Mouse (Mus musculus): ENCODE data around the gene Edem3.
A peak's percentile ranks its signal among the peaks of the same experiment; 100 is the strongest.
"Not testable (repeated sequence)": the region's sequence is repeated elsewhere in the genome, so short reads cannot be mapped to it uniquely, and the experiment has no call there.

Edem3 gene

DNA sequence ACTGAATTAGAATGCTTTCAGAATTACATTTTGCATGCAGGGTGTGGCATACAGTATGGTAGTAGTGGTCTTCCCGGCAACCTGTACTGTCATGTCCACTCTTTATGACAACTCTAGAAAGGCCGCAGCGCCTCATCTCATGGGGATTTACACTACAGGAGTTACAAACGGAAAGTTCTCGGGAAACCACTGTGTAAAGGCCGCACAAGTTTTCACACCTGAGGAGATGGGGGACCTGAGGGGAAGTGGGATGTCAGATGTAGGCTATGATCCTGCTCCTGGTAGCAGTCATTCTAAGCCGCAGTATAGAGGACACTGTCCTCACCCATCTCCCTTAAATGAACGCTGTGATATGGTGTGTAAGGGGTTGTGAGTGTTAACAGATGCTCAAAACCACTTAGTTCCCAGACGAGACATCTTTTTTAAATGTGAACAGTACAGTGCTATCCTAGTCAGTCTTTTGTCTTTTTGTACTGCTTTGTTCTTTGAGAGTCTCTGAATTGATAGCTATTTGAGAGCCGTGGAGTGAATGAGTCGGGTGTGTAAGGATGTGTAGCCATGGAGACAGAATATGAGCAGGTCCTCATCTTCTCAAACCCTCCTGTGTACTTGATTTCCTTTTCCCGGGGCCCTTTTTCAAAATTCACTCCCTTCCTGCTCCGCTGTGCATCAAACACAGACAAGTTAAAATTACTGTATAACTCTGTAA lies 57.0 kb downstream of the Edem3 start:
- DNase-seq: no peak

- DNase-seq: no peak
These were observed 60.9 kb downstream of the Edem3 start for GRCm38 (mm10) chr1:151816051-151816450.

GRCm38 (mm10) chr1:151819190-151819589 lies 64.0 kb downstream of the Edem3 start:
- DNase-seq: no peak

DNA sequence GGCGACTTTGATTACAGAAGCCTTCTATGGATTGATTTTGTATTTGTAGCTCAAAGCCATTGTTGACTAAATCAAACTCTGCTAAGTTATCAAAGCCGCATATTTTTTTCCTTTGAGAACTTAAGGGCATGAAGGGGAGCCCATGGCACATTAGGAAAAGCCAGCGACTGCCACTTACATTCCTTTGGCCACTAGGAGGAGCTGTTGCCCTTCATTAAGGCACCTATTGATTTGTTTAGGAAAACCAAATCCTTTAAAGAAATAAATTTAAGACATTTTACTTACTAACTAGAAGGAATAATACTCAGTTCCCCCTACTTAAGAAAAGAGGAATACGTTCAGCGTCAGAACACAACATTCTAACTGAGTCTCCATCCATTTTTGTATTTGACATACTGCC lies 65.3 kb downstream of the Edem3 start:
- DNase-seq: peak; percentile 65

DNA sequence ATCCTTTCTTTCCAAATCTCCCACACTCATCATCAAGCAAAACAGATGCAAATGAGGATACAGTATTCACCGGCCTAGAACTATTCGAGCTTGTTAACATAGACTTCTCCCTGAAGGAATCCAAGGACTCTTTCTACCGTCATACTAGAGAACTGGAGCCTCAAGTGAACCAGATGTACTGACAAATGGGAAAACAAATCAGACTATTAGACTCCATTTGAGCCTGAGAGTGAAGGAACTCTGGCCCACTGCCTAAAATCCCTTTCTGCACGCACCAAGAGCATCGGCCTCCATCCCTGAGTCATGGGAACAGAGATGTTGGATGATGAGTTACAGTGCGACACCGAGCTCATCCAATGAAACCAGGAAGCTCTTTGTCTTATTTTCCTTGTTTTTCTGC lies 69.9 kb downstream of the Edem3 start:
- DNase-seq: peak; percentile 17

- DNase-seq: no peak
These were observed 76.6 kb downstream of the Edem3 start for GRCm38 (mm10) chr1:151831791-151832190.

GRCm38 (mm10) chr1:151835261-151835660 lies 80.1 kb downstream of the Edem3 start:
- no peak for DNase-seq

- DNase-seq: not testable (repeated sequence)
These were observed 85.2 kb downstream of the Edem3 start for GRCm38 (mm10) chr1:151840345-151840744.

DNA sequence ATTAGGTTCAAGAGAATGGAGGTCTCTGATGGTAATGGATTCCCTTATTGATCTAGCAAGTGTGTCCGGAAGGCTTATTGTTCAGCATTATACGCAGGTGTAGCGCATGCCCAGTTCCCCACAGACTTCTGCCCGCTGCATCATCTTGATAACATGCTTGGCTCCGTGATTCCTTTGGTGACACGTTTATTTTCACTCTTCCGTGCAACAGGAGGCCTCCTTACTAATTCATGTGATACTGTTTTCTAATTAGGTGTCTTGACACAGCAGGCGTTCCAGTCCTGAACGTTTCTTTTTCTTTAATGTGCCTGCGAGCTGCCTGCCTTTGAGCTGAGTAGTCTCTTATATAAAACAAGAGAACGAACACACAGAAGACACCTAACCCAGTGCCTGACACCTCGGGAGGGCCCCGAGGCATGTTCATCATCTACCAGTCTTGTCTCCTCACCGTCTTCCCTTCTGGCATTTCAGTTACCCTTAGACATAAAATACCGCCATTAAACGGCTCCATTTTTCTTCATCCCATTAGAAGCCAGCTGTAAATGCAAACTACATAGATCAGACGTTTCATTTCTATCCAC lies 90.2 kb downstream of the Edem3 start:
- DNase-seq: no peak

DNA sequence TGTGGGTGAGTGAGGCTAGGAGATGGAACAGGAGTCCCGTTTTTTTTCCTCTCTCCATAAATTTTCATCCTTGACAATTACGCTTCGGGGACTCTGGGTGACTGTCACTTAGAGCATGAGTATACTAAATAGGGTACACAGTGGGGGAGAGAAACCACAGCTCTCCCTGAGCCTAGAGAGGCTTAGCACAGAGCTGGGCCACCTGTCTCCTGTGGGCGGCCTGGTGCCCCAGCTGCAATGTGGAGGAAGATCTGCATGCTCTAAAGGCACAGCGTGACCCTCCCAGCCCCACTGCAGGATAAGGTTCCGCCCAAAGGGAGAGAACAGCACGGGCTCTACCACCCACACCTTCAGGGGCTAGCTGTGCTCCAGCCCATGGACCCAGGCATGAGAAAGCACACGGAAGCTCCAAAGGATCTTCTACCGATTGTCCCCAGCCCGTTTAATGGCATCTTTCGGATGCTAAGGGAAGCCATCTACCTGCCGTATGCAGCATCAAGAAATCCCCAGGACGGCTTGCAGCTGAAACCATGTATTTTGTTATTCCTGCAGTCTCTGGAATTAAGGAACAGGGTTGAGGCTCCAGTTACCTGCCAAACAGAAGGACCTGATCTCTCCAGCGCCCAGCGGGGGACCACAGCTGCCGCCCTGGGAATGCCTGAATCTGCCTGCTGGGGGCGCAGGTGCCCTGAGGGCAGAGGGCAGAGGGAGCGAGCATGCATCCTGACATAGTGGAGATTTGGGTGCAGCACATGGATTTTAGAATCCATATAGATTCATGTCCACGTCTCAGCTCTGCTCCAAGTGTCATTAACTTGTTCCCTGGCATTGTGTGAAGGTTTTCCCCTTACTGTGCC lies 91.0 kb downstream of the Edem3 start:
- peak; percentile 10 for DNase-seq

DNA sequence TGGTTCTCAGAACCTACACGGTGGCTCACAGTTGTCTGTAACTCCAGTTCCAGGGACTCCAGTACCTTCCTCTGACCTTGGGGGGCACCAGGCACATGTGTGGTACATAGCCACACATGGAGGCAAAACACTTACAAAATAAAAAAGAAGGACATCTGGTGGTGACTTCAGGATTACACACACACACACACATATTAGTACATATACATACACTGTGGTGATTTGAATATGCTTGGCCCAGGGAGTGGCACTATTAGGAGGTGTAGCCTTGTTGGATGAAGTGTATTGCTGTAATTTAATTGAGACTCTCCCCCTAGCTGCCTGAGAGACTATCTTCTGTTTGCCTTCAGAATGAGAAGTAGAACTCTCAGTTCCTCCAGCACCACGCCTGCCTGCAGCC lies 93.1 kb downstream of the Edem3 start:
- DNase-seq: no peak

GRCm38 (mm10) chr1:151849993-151850608 lies 94.9 kb downstream of the Edem3 start:
- DNase-seq: no peak

- no peak for DNase-seq
These were observed 96.1 kb downstream of the Edem3 start for GRCm38 (mm10) chr1:151851051-151851848.

GRCm38 (mm10) chr1:151851976-151852375 lies 96.8 kb downstream of the Edem3 start:
- DNase-seq: no peak

DNA sequence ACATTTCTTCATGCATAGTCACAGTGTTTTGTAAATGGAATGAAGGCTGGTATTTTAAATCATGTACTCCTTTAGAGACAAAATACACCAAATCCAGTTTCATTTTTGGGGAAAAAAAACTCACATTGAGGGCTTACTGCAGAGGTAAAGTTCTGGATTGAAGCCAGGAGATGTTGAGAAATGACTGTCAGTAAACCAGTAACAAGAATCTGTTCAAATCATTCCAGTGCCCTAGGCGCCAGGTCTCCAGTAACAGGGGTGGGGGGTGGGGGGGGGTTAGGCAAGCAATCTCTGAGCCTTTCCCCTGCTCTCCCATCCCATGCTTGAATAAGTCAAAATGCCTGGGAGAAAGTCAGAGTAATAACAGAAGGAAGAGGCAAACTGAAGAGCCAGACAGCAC lies 100.4 kb downstream of the Edem3 start:
- no peak for DNase-seq

DNA sequence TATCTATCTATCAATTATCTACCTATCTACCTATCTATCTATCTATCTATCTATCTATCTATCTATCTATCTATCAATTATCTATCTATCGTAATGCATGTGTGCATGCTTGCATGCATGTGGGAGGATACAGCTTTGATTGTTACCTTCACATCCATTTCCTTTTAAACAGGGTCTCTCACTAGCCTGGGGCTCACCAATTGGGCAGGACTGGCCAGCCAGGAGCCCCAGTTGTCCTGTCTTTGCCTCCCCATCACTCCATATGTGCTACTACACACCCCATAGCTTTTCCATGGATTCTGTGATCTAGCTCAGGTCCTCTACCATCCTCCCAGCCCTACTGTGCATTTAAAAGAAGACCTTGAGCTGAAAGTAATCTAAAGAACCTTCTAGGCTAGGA lies 103.3 kb downstream of the Edem3 start:
- no peak for DNase-seq

GRCm38 (mm10) chr1:151861334-151861995 lies 106.3 kb downstream of the Edem3 start:
- DNase-seq: no peak

DNA sequence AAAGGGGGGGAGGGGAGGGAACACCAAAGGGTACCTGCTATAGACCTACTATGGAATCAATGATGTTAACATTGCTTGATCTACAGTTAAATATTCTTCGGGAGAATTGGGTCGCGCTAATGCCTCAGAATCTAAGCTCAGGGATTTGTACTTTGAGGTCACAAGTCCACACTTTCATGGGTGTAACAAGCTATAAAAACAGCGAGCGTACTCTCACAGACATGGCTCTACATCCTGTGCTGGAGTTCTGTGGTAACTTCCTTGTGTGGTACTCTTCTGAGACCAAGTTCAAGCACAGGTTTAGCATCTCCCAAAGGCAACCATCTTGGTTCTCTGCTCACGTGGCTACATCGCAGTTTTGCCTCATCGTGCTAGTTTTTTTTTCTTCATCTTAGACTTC lies 106.9 kb downstream of the Edem3 start:
- no peak for DNase-seq

GRCm38 (mm10) chr1:151863135-151863796 lies 108.1 kb downstream of the Edem3 start:
- no peak for DNase-seq

DNA sequence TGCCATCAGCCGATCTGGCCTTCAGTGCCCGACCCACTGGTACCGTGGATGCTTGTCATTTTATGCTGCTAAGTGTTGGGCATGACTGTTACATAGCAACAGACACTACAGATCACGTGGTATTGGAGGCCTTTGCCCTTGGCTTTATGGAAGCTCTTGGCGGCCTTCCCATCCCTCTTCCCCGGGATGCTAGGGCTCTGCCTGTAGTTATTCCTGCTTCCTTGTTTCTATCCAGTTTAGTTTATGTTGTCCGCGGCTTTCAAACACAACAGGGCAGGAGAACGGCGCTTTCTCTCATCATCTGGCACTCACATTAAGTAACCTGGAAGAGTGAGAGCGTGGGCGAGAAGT lies 108.6 kb downstream of the Edem3 start:
- no peak for DNase-seq

DNA sequence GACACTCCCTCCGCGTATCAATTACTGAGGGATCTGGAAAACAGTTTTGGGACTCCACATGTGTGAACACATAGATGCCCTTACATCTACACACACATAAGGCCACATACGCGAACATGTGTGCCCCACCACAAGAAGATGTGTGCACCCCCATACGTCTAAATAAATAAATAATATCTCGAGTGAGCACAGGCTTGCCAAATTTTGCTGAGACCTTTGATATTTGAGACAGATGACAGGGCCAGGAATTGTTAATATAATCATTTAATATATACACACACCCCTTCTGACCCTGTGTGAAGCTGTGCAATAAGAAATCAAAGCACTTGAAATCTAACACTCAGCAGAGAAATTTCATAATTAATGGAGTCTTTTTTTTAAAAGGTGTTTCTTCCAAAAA lies 109.2 kb downstream of the Edem3 start:
- no peak for DNase-seq

Measured in right cerebral cortex, adult 18-20 months (tissue).